11 mouse cellular contexts compared by ENCODE assay signal in genomic region chr6:88727490-88727889, GRCm38 (mm10). TPM values are rescaled to one million over a fixed set of nuclear protein-coding genes. Genes with fewer than 3 reads are reported as not detected.
DNase-seq lines count a peak whose midpoint lies in the region; ATAC-seq and TF ChIP-seq lines count a peak whose summit lies in the region.
"Had no signal": no experiment of that assay in that cellular context is flagged by ENCODE, and none has a peak within 500 bp of the region (broad histone marks: within the 10 kb centered on the region; RNA-seq: fewer than 3 reads in every experiment).

No protein-coding gene starts in this region.

- H3K9me3 ChIP-seq in liver, embryonic 12.5 days (replicated peaks), result no peaks in the 10 kb centered on the region
- H3K9me3 ChIP-seq in stomach, embryonic 16.5 days (replicated peaks; ENCODE audit: control insufficient read depth, low read length), result no peaks in the 10 kb centered on the region
- H3K9me3 ChIP-seq: midbrain, embryonic 12.5 days had no signal

- ATAC-seq in liver, embryonic 12.5 days, result no peak
- ATAC-seq in stomach, embryonic 16.5 days (ENCODE audit: insufficient read depth, low FRiP score), result no peak

- peaks cover 4% of the 10 kb centered on the region; the same call in 1 of the 2 replicates for H3K36me3 ChIP-seq in heart, adult 2 months (ENCODE audit: control insufficient read depth, insufficient read depth, low read length)
- peaks cover 40% of the 10 kb centered on the region for H3K36me3 ChIP-seq in liver, embryonic 12.5 days
- no peaks in the 10 kb centered on the region for H3K36me3 ChIP-seq in stomach, embryonic 16.5 days (ENCODE audit: control insufficient read depth, insufficient read depth, low read length)
- H3K36me3 ChIP-seq: midbrain, embryonic 12.5 days had no signal

- 64% methylated on average over 5 of the region's 5 CpGs for WGBS in heart, adult 2 months
- 88% methylated on average over 5 of the region's 5 CpGs for WGBS in liver, embryonic 12.5 days (ENCODE audit: insufficient replicate concordance)
- 92% methylated on average over 5 of the region's 5 CpGs for WGBS in stomach, embryonic 16.5 days

- H3K27me3 ChIP-seq in heart, adult 2 months (ENCODE audit: control insufficient read depth, insufficient read depth, low read length), result no peaks in the 10 kb centered on the region
- peaks cover 16% of the 10 kb centered on the region for H3K27me3 ChIP-seq in liver, embryonic 12.5 days (replicated peaks)
- H3K27me3 ChIP-seq in stomach, embryonic 16.5 days (ENCODE audit: control insufficient read depth, insufficient read depth, low read length), result no peaks in the 10 kb centered on the region

- DNase-seq in heart, adult 2 months, result no peak
- no peak for DNase-seq in heart, postnatal 4 days
- DNase-seq in liver, result no peak
- peak; percentile 60 for DNase-seq in cerebellum, adult 9-11 months
- DNase-seq in right cerebral cortex, postnatal 10 days (ENCODE audit: low spot score in 2 of 2), result no peak
- no peak for DNase-seq in frontal cortex, postnatal 36 days (ENCODE audit: low spot score in 2 of 2)
- DNase-seq: heart, postnatal 36 days; lung, adult 2 months had no signal

- intact Hi-C loops in heart, adult 2 months (cut with DNase I), result loop anchor here (5.0 kb wide), 1 partner anchor 85 kb away; no protein-coding TSS in a partner anchor

- peaks cover 2% of the 10 kb centered on the region; the same call in 1 of the 2 replicates for H3K79me2 ChIP-seq in heart, adult 2 months (replicated peaks; ENCODE audit: control insufficient read depth, insufficient read depth, low read length)

- H3K4me3 ChIP-seq in heart, adult 2 months, result peak overlapping the region; percentile 18; the same call in 1 of the 2 replicates
- H3K4me3 ChIP-seq in liver, embryonic 12.5 days, result no peak overlapping the region
- H3K4me3 ChIP-seq in stomach, embryonic 16.5 days (replicated peaks; ENCODE audit: low read length), result no peak overlapping the region
- H3K4me3 ChIP-seq: midbrain, embryonic 12.5 days had no signal

- TF ChIP-seq EP300 in heart, adult 2 months (IDR thresholded peaks at IDR 0.05; ENCODE audit: insufficient read depth, low read depth, low read length), result no peak

- peaks cover 30% of the 10 kb centered on the region for H3K4me1 ChIP-seq in heart, adult 2 months (ENCODE audit: control insufficient read depth, insufficient read depth, low read length)
- H3K4me1 ChIP-seq in liver, embryonic 12.5 days, result peaks cover 86% of the 10 kb centered on the region
- peaks cover 34% of the 10 kb centered on the region for H3K4me1 ChIP-seq in stomach, embryonic 16.5 days (ENCODE audit: control insufficient read depth, insufficient read depth, low read length)

- no peak for TF ChIP-seq CTCF in heart, adult 2 months (IDR thresholded peaks at IDR 0.05)

- no peak for TF ChIP-seq POLR2A in heart, adult 2 months (IDR thresholded peaks at IDR 0.05; ENCODE audit: insufficient read depth, low read depth, low read length)

- peak overlapping the region; percentile 5; the same call in 1 of the 2 replicates for H3K9ac ChIP-seq in heart, adult 2 months (ENCODE audit: low read depth, low read length)
- no peak overlapping the region for H3K9ac ChIP-seq in liver, embryonic 12.5 days
- H3K9ac ChIP-seq in stomach, embryonic 16.5 days (ENCODE audit: low read length), result no peak overlapping the region
- H3K9ac ChIP-seq: midbrain, embryonic 12.5 days had no signal

- H3K27ac ChIP-seq in heart, adult 2 months, result peak overlapping the region; percentile 98
- H3K27ac ChIP-seq in liver, embryonic 12.5 days, result peak overlapping the region; percentile 96; the same call in 1 of the 2 replicates
- H3K27ac ChIP-seq in stomach, embryonic 16.5 days (ENCODE audit: low read length), result no peak overlapping the region
- H3K27ac ChIP-seq: midbrain, embryonic 12.5 days had no signal

- H3K4me2 ChIP-seq in liver, embryonic 12.5 days, result peak overlapping the region; percentile 96
- H3K4me2 ChIP-seq in stomach, embryonic 16.5 days (ENCODE audit: low read depth, low read length), result peak overlapping the region; percentile 79; the same call in 1 of the 2 replicates
- H3K4me2 ChIP-seq: midbrain, embryonic 12.5 days had no signal

RNA-seq across cellular contexts. Expression of gene Mgll, which starts 3.3 kb away (rescaled TPM):
- total RNA-seq in heart, adult 2 months (2021), result 100 to 1,000 TPM in 1 of 2 experiments, 10 to 100 TPM in 1; 88.7 to 102 TPM
- polyA plus RNA-seq in heart, adult 2 months (2012; rRNA removed), result 146 and 188 TPM in 2 replicates
- 100 to 1,000 TPM; 132 to 138 TPM for total RNA-seq in heart, postnatal 4 days (2021)
- polyA plus RNA-seq in liver, embryonic 12.5 days (2016; fragmentation: Nextera tagmentation; extraction: Ambion mirVana), result 46.4 and 47.7 TPM in 2 replicates
- polyA plus RNA-seq in stomach, embryonic 16.5 days (2015; fragmentation: Nextera tagmentation; extraction: Ambion mirVana), result 121 and 125 TPM in 2 replicates
